Mouse (Mus musculus): Measurements from ENCODE around the gene Eml6.
"Not testable (repeated sequence)": the region's sequence is repeated elsewhere in the genome, so short reads cannot be mapped to it uniquely, and the experiment has no call there.

Eml6 gene

DNA sequence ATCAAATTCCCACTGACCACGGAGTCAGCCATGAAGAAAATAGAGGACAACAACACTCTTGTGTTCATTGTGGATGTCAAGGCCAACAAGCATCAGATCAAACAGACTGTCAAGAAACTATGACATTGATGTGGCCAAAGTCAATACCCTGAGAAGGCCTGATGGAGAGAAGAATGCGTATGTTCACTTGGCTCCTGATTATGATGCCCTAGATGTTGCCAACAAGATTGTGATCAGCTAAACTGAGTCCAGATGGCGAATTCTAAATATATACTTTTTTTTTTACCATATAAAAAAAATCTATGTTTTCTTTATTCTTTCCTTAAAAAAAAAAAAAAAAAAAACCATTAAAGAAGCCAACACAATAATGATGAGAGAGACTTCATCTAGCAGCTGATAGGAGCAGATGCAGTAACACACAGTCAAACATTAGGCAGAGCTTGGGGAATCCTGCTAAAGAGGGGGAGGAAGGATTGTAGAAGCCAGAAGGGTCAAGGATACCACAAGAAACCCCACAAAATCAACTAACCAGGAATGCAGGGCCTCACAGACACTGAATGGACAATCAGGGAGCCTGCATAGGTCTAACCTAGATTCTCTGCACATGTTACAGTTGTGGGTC, 185.1 kb downstream of the Eml6 start:
- no peak for DNase-seq (ENCODE audit: low read depth)

DNA sequence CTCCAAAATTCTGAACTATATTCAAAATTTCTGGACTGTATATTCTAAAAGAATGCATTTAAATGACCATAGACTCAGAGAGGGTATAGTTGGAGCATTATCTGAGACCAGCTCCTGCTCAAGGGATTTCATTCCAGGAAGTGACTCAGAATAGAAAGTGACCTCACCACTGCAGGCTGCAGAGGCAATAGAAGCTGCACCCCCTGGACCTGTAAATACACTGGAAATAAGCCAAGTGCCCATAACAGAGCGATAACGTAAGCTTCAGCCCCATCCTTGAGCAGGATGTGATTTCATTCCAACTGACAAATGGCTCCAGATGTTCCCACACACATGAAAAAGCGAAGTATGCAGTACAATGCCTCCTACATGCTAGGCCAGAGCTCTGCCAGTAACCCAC, 186.1 kb downstream of the Eml6 start:
- DNase-seq (ENCODE audit: low read depth): no peak

DNA sequence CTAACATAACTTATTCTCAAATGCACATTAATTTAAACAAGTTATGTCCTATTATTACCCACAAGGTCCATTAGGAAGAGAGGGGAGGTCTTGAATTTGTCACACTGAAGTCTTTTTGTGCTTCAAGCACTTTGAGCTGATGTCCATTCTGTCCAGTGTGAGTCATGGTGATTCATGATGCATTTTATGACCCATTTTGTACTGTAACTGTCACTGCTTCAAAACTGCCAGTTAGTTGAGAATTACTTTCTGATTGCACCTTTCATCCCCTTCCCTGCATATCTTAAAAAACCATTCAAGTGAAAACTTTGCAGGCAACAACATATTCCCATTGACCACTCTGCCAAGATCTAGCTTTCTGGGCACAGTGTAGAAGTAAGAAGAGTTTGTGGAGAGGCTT, 188.8 kb downstream of the Eml6 start:
- no peak for DNase-seq (ENCODE audit: low read depth)

DNA sequence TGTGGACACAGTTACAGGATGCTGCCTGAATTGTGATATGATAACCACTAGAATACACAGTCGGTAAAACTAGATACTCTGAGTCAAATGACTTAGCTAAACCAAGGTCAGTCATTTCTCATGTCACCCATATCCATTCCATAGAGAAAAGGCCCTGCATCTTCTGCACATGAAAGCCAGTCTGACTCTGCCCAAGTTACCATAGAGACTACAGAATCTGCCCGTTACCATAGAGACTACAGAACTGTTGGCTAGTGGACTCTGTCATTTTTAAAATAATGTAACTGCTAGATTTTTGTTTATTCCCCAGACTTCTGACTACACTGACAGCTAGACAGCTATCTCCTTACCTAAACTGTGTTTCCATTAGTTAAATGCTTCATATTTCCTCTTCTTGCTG, 198.1 kb downstream of the Eml6 start:
- no peak for DNase-seq (ENCODE audit: low read depth)

DNA sequence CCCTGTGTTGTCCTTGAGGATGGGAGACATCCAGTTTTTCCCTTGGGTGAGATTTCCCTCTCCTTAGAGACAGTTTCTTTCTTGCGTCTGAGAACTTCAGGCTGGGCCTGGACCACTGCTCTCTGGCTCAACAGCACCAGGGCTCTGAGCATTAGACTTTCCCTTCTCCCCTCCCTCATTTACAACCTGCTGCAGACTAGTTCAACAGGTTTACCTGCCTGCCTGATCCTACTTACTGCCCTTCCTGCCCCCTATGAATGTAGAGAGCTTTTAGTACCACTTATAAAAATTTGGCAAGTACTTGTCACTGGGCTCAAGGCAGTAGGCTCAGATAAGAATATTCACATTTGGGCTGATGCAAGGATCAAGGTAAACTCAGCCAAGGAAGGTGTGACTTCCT, 199.8 kb downstream of the Eml6 start:
- no peak for DNase-seq (ENCODE audit: low read depth)

DNA sequence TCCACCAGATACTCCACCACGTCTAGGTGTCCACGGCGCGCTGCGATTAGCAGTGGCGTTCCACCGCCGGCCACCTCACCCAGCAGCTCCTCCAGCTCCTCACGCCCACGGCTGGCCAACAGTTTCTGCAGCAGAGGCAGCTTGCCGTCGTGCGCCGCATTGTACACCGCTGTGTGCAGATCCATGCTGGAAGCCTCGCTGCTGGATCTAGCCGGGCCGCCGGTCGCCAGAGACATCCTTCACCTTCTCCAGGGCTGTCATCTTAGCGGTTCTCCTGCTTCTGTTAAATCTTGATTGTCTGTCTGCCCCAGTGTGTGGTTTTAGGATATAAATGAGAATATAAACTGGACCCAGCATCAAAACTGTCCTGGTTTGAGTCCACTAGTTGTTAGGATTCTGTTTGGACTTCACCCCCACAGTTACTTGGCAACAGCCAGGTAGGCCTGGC, 200.5 kb downstream of the Eml6 start, which contains the start of gene 4931440F15Rik:
4931440F15Rik (minus strand) TSS at position 398 of the 448 bp plus-strand sequence.
- DNase-seq (ENCODE audit: low read depth): not testable (repeated sequence)

DNA sequence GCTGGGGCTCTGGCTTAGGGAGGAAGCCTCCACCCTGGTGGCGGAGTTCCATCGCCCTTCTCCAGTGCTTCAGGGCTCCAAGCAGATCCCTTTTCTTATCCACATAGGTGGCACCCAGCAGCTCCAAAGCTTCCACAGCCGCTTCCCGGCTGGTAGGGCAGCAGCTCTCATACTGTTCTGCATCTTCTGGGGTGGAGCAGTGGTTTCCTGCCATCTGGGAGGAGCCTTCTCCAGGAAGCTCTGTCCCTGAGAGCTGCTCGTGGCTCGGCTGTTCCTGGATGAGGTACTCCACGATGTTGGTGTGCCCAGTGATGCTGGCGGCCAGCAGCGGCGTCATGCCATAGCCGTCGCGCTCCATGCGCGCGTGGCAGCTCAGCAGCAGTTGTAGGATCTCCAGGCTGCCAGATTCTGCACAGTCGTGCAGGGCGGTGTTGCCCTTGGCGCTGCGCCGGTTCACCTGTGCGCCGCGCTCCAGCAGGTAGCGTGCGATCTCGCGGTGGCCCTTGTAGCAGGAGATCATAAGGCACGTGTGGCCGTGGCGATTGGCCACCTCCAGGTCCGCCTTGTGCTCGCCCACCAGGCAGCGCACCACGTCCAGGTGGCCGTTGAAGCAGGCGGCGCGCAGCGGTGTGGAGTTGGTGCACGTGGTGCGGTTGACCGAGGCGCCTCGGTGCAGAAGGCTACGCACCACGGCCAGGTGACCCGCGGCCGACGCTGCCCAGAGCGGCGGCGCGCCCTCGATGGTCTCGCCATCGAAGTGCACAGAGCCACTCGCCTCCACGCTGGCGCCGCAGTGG, 201.2 kb downstream of the Eml6 start:
- not testable (repeated sequence) for DNase-seq (ENCODE audit: low read depth)

DNA sequence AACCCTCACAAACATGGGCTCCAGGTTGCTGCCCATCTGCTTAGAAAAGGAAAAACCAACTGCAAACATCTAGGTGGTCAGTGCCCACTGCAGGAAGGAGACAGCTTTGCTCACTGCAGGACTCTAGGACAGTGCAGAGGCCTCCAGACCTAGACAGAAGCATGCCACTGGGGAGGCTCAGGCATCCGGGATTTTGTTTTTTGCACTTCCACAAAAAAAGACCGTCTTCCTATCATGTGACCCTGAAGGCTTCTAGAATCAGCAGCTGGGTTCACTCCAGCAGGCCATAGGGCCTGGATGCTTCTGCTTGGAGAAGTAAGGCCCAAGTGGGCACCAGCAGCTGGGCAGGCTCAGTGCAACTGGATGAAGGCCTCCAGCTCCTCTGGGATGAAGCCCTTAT, 202.7 kb downstream of the Eml6 start:
- no peak for DNase-seq (ENCODE audit: low read depth)

DNA sequence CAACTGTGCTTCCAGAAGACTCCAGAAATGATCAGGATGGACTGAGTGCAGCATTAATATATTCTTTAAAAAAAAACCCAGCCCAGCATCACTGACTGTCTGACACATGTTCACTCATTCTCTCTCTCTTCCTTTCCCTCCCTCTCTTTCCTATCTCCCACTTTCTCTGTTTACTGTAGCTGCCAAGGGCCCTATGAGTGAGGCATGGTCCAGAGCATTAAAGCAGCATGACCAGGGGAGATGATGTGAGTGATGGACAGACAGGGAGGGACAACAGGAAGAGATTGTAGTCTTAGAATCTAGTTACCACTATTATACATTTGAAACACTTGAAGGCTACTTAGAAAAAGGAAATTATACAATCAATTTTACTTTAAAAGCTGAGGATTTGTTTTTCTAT, 210.2 kb downstream of the Eml6 start:
- no peak for DNase-seq (ENCODE audit: low read depth)

DNA sequence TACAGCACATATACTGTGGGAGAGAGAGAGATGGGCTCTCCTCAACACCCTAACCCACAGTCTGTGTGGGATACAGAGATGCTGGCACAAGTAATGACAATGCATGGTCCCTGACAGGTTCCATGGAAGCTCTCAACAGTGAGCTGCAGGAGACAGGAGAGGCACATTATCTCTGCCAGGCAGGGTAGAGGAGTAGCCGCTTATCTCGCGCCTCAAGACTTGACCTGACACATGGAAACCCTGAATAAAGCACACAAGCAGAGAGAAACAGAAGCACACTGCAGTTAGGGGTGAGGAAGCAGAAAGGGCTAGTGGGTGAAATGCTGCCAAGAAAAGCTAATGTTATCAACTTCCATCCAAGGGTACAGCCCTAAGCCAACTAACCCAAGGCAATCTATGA, 210.6 kb downstream of the Eml6 start:
- peak; percentile 76 for DNase-seq (ENCODE audit: low read depth)

DNA sequence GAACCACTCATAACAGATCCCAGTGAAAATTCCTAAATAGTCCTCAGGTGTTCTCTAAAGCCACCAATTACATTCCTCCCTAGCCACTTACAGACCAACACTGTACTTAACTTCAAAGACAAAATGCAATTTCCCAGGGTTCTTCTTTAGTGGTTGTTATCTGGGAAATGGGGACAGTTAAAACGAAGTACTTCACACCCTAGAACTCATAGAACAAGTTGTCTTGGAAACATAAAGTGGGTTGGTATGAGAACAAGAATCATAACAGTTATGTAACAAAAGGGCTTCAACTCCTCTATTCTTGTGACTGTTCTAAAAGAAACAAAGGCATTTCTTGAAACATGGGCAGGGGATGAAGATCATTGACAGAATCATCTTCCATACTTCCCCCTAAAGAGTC, 212.6 kb downstream of the Eml6 start:
- no peak for DNase-seq (ENCODE audit: low read depth)

DNA sequence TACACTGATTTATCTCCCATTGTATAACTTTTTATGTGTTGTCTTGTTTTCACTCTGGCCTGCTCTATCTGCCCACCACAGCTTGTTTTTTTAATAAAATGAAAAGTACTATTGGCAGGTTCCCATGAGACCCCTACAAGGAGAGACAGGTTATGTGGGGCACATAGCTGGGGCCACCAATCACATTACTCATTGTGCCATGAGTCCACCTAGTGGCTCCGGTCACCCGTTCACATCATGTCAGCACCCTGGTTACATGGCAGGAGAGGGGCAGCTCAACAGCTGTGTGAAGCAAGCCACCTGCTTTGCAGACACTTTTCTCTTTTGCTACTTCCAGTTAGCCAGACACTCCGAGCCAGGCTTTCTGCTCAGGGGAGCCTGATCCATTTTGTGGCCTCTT, 213.4 kb downstream of the Eml6 start:
- DNase-seq (ENCODE audit: low read depth): no peak

DNA sequence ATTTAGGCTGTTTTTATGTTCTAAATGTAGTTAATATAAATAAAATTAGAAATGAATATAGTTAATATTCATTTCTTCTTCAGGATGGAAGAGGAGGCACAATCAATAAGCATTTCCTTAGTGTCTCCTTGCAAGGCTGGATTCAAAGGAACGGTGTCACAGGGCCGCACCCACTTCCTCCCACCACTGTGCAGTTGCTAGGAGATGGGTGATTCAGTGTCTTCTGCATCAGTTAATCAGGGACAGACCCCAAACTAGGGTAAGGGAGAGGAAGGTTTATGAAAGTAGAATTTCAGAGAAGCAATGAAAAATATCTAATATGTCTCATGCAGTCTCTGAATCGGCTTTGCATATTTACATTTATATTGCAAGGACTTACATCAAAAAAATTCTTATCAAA, 215.5 kb downstream of the Eml6 start:
- DNase-seq (ENCODE audit: low read depth): no peak

DNA sequence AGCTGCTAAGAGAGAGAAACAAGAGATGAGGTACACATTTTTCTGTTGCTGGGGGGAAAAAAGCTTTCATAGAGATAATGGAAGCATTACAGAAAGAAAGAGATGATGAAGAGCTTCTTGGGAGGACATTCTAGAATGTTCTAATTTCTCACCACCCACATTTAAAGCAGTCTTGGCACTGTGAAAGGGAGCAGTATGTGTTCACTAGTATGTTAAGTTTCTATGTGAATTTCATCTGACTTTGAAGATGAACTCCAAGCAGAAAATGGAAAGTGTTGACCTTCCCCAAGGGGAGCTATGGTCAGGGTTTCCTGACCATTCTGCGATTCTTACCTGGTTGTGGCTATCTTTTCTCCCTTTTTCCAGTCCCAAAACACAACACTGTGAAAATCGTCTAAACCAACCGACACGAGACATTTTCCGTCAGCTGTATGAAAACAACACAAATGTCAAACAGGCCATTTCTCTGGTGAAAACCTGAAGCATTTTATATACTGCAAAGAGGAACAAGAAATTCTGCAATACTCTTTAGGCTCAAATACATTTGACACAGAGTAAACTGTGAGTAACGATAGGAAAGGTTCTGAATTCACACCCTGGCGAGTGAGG, 216.7 kb downstream of the Eml6 start:
- DNase-seq (ENCODE audit: low read depth): no peak

DNA sequence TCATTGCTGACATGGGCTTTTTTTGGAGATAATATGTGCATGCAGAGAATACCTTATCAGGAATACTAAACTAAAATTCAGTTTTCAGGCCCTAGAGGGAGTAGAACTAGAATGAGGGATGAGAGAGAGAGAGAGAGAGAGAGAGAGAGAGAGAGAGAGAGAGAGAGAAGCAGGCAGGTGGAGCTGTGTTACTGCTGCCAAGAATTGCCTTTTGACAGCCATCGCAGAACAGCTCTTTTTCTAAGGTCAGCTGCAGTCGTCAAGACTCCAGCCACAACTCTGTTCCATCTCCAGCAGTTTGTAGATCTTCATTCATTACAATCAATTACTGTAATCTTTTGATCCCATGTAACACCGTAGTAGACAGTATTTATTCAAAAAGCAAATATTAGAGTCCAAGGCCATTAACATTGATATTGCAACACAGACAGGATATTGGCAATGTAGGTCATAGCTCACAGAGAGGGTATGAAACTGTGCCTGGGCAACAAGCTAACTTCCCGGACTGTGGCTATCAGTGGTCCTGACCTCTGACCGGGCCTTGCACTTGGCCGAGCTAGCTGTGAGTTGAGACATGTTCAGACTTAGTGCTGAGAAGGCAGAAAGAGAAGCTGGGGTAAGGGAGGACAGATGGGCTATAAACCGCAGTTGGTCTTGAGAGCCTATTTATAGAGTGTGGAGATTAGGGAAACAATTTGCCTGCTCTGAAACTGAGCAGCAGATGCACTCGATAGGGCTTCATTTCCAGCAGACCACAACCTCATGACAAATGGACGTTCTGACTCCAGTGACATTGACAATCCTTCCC, 217.5 kb downstream of the Eml6 start:
- DNase-seq (ENCODE audit: low read depth): no peak

DNA sequence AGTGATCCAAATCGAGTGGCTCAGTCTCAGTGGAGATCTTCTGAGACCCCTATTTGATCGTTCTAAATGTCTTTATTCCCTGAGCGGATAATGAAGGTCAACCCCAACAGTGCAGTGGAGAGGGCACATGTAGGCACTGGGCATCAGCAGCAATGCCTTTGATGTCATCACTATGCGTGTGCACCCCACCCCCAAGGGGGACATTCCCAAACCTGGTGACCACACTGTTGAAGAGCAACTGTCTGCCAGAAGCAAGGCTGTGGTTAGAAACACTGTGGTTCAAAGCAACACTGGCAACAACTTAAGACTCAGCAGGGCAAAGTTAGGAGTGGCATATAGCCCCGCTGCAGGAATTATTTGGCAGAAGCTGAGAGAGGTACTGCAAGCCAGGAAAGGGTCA, 218.5 kb downstream of the Eml6 start:
- no peak for DNase-seq (ENCODE audit: low read depth)

DNA sequence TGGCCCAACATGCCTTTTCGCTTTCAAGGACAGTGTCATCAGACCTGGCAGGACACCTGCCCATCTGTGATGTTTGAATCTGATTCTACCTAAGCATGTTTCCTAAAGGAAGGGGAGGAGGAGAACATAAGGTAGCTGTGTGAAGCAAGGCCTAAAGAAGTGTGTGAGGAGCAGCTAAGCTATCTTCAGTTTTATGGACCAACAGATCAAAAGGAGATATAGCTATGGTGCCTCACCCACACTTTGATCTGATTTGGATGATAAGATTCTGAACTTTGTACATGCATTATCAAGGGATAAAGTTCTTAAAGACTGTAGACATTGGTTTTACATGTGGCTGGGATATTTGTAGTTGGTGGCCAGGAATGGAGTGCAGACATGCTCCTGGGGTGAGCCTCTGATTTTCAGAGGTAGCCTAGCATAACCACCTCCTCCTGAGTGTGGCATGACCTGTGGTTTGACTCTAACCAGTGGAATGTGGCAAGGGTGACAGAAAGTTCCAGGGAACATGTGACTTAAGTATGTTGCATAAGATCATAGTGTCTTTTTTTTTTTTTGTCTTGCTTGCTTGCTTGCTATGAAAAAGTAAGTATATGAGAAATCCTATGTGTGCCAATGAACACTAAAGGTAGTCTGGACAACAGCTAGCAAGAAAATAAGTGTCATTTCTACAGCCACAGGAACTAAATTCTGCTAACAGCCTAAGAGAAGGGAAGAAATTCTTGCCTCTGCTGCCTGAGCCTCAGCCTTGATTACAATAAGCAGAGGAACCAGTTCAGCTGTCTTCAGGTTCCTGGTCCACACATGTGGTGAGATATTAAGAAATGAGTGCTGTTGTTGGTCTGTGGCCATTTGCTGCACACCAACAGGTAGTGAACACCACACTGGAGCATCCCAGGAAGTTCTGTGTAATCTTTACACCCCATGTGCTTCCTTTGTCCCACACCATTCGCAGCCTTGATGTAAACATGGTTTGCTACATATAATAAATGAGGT, 224.1 kb downstream of the Eml6 start:
- no peak for DNase-seq (ENCODE audit: low read depth)

DNA sequence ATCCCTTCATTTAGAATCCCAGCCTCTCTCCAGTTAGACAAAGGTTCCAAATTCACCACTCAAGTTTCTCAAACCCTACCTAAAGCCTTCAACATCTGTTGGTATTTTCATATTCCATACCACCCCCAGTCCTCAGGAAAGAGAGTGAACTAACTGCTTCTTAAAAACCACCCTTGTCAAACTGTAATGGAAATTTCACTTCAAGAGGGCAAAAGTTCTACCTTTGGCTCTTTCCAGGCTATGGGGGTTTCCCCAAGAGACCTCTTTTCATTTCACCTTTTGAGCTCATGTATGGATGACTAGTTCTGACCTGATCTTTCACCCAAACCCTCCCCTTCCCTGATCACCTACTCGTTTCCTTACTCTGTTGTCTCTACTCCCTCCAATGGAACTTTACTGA, 226.0 kb downstream of the Eml6 start:
- no peak for DNase-seq (ENCODE audit: low read depth)

DNA sequence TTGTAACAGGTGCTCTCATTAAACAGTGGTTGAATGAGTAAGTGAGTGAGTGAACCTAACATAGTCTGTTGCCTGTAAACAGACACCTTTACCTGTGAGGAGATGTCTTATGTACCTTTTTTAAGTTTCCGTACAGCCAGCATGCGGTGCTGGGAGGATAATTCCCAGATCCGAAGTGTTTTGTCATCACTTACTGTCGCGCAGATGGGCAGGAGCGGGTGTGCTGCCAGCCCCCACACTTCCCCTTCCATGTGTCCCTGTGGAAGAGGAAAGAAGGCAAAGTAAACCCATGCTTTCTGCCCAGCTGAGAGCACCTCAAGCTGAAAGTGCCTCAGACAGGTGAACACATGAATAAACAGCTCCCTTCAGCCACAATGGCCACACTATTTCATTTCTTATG, 230.7 kb downstream of the Eml6 start:
- no peak for DNase-seq (ENCODE audit: low read depth)

DNA sequence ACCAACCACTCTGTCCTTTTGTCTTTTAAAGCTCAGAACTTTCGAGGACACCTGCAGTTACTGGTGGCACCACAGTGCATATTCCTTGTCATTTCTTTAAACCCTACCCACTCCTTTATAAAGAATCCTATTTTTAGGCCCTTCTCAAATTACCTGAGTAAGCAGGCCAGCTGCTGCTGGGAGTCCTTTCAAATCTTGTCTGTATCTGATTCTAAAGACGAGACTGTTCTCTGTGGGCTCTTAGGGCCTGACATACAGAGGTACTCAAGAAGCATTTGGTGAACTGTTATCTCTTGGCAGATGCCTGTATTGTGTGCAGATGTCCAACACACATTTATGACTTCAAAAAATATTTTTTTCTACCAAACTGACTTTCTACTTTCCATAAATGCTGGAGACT, 231.4 kb downstream of the Eml6 start:
- DNase-seq (ENCODE audit: low read depth): no peak

DNA sequence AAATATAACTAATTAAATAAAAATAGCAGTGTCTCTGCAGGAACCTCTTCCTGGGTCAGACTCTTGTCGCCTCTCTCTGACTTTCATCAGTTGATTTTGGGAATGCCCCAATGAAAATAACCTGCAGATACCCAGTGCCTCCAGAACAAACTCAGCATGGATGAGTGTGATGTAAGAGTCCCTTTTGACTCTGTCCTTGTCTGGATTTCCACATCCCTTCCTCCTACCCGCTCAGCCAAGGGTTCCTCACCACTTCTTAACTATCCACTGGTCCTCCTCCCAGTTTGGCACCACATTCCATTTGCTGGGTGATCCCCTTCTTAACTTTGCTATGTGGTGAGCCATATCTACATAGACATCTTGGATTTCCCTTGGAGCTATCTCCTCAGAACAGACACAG, 235.0 kb downstream of the Eml6 start:
- no peak for DNase-seq (ENCODE audit: low read depth)

Data from c-Kit-positive CD71-positive TER-119-negative erythroid progenitor cells, embryonic 14.5 days (primary cell).